Mouse (Mus musculus) gastrocnemius, postnatal 14 days (tissue): ENCODE results near the gene B3gnt4. TPM values are rescaled to one million over a fixed set of nuclear protein-coding genes. Genes with fewer than 3 reads are reported as not detected.
A peak's percentile ranks its signal among the peaks of the same experiment; 100 is the strongest.

Experiments
- DNase-seq: peaks from one replicate; pipeline ENCODE4 v3.0.0; 2021; ENCODE audit warnings: mixed read lengths
- intact Hi-C: fragments of 180-260 bp; cut with DNase I; formaldehyde crosslinking; loops from one replicate; pipeline ENCODE4 v1.15.1; 2025; ENCODE audit warnings: low total_unique reads
- microRNA-seq, 2 experiments: library from miRNA; unstranded; fragments of <30 nt; microRNA quantifications; one replicate each; pipeline ENCODE4 v1.2.0; 2021
- total RNA-seq, 2 experiments: library from RNA; stranded (reverse); gene quantifications; 2 replicates each; pipeline ENCODE4 v1.2.3; 2021

The B3gnt4 gene
- total RNA-seq, 2 experiments from 2014 or later: not detected

- intact Hi-C loops: no loop called here
Measured at GRCm38 (mm10) chr5:123524393-123524750, 14.1 kb downstream of the B3gnt4 start.

GRCm38 (mm10) chr5:123525281-123525680 is 15.0 kb downstream of the B3gnt4 start, which contains the start of gene Gm49027:
Gene Gm49027, minus strand, starts transcription at chr5:123525488.
- DNase-seq: no peak
- intact Hi-C loops: no loop called here

More at GRCm38 (mm10) chr5:123524393-123524750, 14.1 kb downstream of the B3gnt4 start:
- no peak for DNase-seq

GRCm38 (mm10) chr5:123525916-123526495 is 15.7 kb downstream of the B3gnt4 start:
- no peak for DNase-seq
- intact Hi-C loops: no loop called here

GRCm38 (mm10) chr5:123528641-123529040 is 18.4 kb downstream of the B3gnt4 start:
- DNase-seq: no peak
- intact Hi-C loops: no loop called here

- intact Hi-C loops: no loop called here
- DNase-seq: no peak
Measured at GRCm38 (mm10) chr5:123530056-123530455, 19.8 kb downstream of the B3gnt4 start.

GRCm38 (mm10) chr5:123533801-123534200 is 23.5 kb downstream of the B3gnt4 start:
- no peak for DNase-seq
- intact Hi-C loops: no loop called here

- intact Hi-C loops: no loop called here
- no peak for DNase-seq
Measured at GRCm38 (mm10) chr5:123555693-123556092, 45.4 kb downstream of the B3gnt4 start.

GRCm38 (mm10) chr5:123556451-123556850 is 46.2 kb downstream of the B3gnt4 start:
- peak; percentile 68 for DNase-seq
- intact Hi-C loops: no loop called here

- intact Hi-C loops: no loop called here
- no peak for DNase-seq
Measured at GRCm38 (mm10) chr5:123559588-123559987, 49.3 kb downstream of the B3gnt4 start.

- intact Hi-C loops: no loop called here
- DNase-seq: no peak
Measured at GRCm38 (mm10) chr5:123561128-123561527, 50.9 kb downstream of the B3gnt4 start.

Small RNA genes within 50 kb of the gene (microRNA-seq; reads per million reads assigned to microRNA genes)
- gene Mir7647: 0.50 to 0.64 reads per million in 2 experiments

Other genes with a start within 250 kb of the B3gnt4 start
- 10 to 100 TPM; 12.7 to 14.6 TPM for gene Bcl7a, start 166.6 kb upstream of the B3gnt4 start, total RNA-seq
- gene Mlxip, start 115.7 kb upstream of the B3gnt4 start, total RNA-seq: 10 to 100 TPM; 48.5 to 59.9 TPM
- gene Lrrc43, start 21.2 kb upstream of the B3gnt4 start, total RNA-seq: not detected
- gene Il31, start 21.0 kb upstream of the B3gnt4 start, total RNA-seq: not detected
- 10 to 100 TPM; 35.7 to 36.8 TPM for gene Diablo, start 13.7 kb downstream of the B3gnt4 start, total RNA-seq
- gene Gm49027, start 15.0 kb downstream of the B3gnt4 start, total RNA-seq: under 1 TPM; 0.16 to 0.29 TPM
- 10 to 100 TPM; 23.0 to 25.4 TPM for gene Vps33a, start 62.6 kb downstream of the B3gnt4 start, total RNA-seq
- 100 to 1,000 TPM; 122 TPM for gene Clip1, start 174.2 kb downstream of the B3gnt4 start, total RNA-seq
- gene Zcchc8, start 210.6 kb downstream of the B3gnt4 start, total RNA-seq: 10 to 100 TPM; 20.3 to 23.8 TPM
- 10 to 100 TPM; 42.3 to 48.2 TPM for gene Rsrc2, start 239.0 kb downstream of the B3gnt4 start, total RNA-seq
- 1 to 10 TPM in 1 of 2 experiments, under 1 TPM in 1; 0.89 to 2.0 TPM for gene Kntc1, start 239.3 kb downstream of the B3gnt4 start, total RNA-seq